Mouse (Mus musculus) testis, adult 2 months (tissue): ENCODE results near the gene Sdccag8.

Experiments
- CTCF ChIP-seq: fragments of 200-500 bp; IDR thresholded peaks from 2 replicates; pipeline ENCODE4 v1.5.1; 2012; ENCODE audit warnings: low read depth, mild to moderate bottlenecking, inconsistent platforms, low read length, moderate library complexity; ENCODE audit not compliant: control insufficient read depth, insufficient read depth, insufficient replicate concordance
- POLR2A ChIP-seq: fragments of 200-500 bp; IDR thresholded peaks from 2 replicates; pipeline ENCODE4 v1.6.1; 2012; ENCODE audit warnings: low read depth, mild to moderate bottlenecking, inconsistent platforms, low read length, moderate library complexity; ENCODE audit not compliant: control insufficient read depth

DNA sequence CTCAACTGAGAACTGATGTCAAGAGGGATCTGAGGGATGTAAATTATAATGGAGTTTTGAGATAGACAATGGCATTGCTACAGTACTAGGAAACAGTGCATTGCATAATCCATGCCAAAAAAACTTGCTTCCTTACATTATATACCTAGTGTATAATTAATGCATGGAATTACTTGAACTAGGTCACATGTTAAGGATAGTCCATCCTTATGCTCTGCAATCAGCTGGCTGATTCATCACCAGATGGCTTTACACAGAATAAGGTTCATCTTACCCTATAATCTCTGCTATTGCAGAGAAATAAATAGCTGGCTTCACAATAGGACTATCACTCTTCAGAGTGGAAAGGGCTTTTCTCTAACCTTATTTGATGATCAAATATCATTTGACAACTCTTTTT lies 15.8 kb upstream of the Sdccag8 start:
- TF ChIP-seq POLR2A (no peak), CTCF (no peak)
